Comparison of ENCODE assay signal across 8 mouse cellular contexts in genomic region chr15:83375136-83375535, GRCm38 (mm10). TPM values are rescaled to one million over a fixed set of nuclear protein-coding genes. Genes with fewer than 3 reads are reported as not detected.
DNase-seq lines count a peak whose midpoint lies in the region; ATAC-seq lines count a peak whose summit lies in the region.

No protein-coding gene starts in this region.

- DNase-seq in layer of hippocampus, adult 11-12 months (ENCODE audit: low spot score): peak; percentile 54
- no peak for DNase-seq in layer of hippocampus, adult 9-10 months (ENCODE audit: low spot score)
- peak; percentile 64 for DNase-seq in brain, adult 2 months (ENCODE audit: low read depth, low spot score)
- DNase-seq in heart, postnatal 25 days (ENCODE audit: low spot score): peak; percentile 40
- DNase-seq in layer of hippocampus, postnatal 14 days (ENCODE audit: low spot score in 2 of 2): peak; percentile 39 to 49
- DNase-seq in lung, postnatal 10 days: peak; percentile 88
- peak; percentile 80 to 91 for DNase-seq in spleen, postnatal 10 days (ENCODE audit: low spot score in 2 of 2)

- ATAC-seq in erythroid progenitor cell, adult 5-6 weeks (replicated peaks; ENCODE audit: low FRiP score, poor library complexity, severe bottlenecking): peak; percentile 81

- intact Hi-C loops in heart, postnatal 25 days (cut with DNase I): loop anchor here (2.0 kb wide), 1 partner anchor 164 kb away; no protein-coding TSS in a partner anchor

RNA-seq across cellular contexts. Expression of gene Arfgap3, which starts 25.1 kb away (rescaled TPM):
- total RNA-seq in erythroid progenitor cell, adult 5-6 weeks (2015; ENCODE audit: low replicate concordance): 19.3 and 50.5 TPM in 2 replicates
- 43.3 and 60.3 TPM in 2 replicates for total RNA-seq in erythroid progenitor cell, adult 5-6 weeks (2017; ENCODE audit: low replicate concordance)
- 10 to 100 TPM in 1 of 2 experiments, 1 to 10 TPM in 1; 8.7 to 10.3 TPM for total RNA-seq in heart, postnatal 25 days (2021)
- total RNA-seq in layer of hippocampus, postnatal 14 days (2021): 10 to 100 TPM; 17.1 to 21.1 TPM
